Mouse (Mus musculus) embryo, embryonic 10 days (tissue): ENCODE measurements around the gene Ttc21a.

Experiments
- DNase-seq: peaks from one replicate; pipeline ENCODE4 v3.0.0-alpha.2; 2015; ENCODE audit warnings: low spot score

Ttc21a gene

GRCm38 (mm10) chr9:119976704-119977556 is 39.5 kb downstream of the Ttc21a start:
- DNase-seq: no peak

- no peak for DNase-seq
These were observed 40.2 kb downstream of the Ttc21a start for GRCm38 (mm10) chr9:119977557-119978060.

GRCm38 (mm10) chr9:119978151-119978810 is 40.9 kb downstream of the Ttc21a start:
- DNase-seq: no peak

- DNase-seq: no peak
These were observed 41.5 kb downstream of the Ttc21a start for GRCm38 (mm10) chr9:119978811-119979441.

- no peak for DNase-seq
These were observed 42.3 kb downstream of the Ttc21a start for GRCm38 (mm10) chr9:119979749-119980148.

GRCm38 (mm10) chr9:119980770-119981182 is 43.4 kb downstream of the Ttc21a start:
- peak; percentile 69 for DNase-seq

- DNase-seq: peak; percentile 82
These were observed 44.1 kb downstream of the Ttc21a start for GRCm38 (mm10) chr9:119981183-119982179.

GRCm38 (mm10) chr9:119982241-119982811 is 44.9 kb downstream of the Ttc21a start:
- DNase-seq: peak; percentile 71

- DNase-seq: no peak
These were observed 45.6 kb downstream of the Ttc21a start for GRCm38 (mm10) chr9:119982956-119983551.

- DNase-seq: peak; percentile 84
These were observed 46.5 kb downstream of the Ttc21a start for GRCm38 (mm10) chr9:119983585-119984535.

GRCm38 (mm10) chr9:119984536-119985011 is 47.2 kb downstream of the Ttc21a start, which contains the start of gene Csrnp1:
Gene Csrnp1, minus strand, starts transcription at chr9:119984658.
- DNase-seq: peak; percentile 66

GRCm38 (mm10) chr9:119985881-119986574 is 48.6 kb downstream of the Ttc21a start:
- no peak for DNase-seq

GRCm38 (mm10) chr9:119988304-119988703 is 50.9 kb downstream of the Ttc21a start:
- no peak for DNase-seq

GRCm38 (mm10) chr9:119991310-119991709 is 53.9 kb downstream of the Ttc21a start:
- no peak for DNase-seq

- DNase-seq: no peak
These were observed 55.9 kb downstream of the Ttc21a start for GRCm38 (mm10) chr9:119993092-119993844.

GRCm38 (mm10) chr9:119994207-119994606 is 56.8 kb downstream of the Ttc21a start:
- DNase-seq: no peak

GRCm38 (mm10) chr9:119996080-119996479 is 58.7 kb downstream of the Ttc21a start:
- no peak for DNase-seq

- DNase-seq: no peak
These were observed 61.4 kb downstream of the Ttc21a start for GRCm38 (mm10) chr9:119998776-119999175.
